20 mouse cellular contexts compared by ENCODE assay signal in genomic region chr6:85209226-85209967, GRCm38 (mm10). TPM values are rescaled to one million over a fixed set of nuclear protein-coding genes. Genes with fewer than 3 reads are reported as not detected.
A peak's percentile ranks its signal among the peaks of the same experiment; 100 is the strongest.
DNase-seq lines count a peak whose midpoint lies in the region; TF ChIP-seq lines count a peak whose summit lies in the region.
"Had no signal": no experiment of that assay in that cellular context is flagged by ENCODE, and none has a peak within 500 bp of the region (broad histone marks: within the 10 kb centered on the region; RNA-seq: fewer than 3 reads in every experiment).

No protein-coding gene starts in this region.

- no peaks in the 10 kb centered on the region for H3K79me2 ChIP-seq in liver, adult 2 months (ENCODE audit: control insufficient read depth, insufficient read depth, low read length)

- TF ChIP-seq CTCF in liver, adult 2 months (IDR thresholded peaks at IDR 0.05; ENCODE audit: low read depth, low read length) = no peak

- no peaks in the 10 kb centered on the region for H3K27me3 ChIP-seq in liver, adult 2 months (ENCODE audit: control insufficient read depth, insufficient read depth, low read length)

- TF ChIP-seq POLR2A in liver, adult 2 months (IDR thresholded peaks at IDR 0.05; ENCODE audit: extremely low read depth, insufficient read depth, low read length) = no peak

- H3K9ac ChIP-seq in liver, adult 2 months (ENCODE audit: low read depth, low read length) = no peak overlapping the region
- H3K9ac ChIP-seq: embryonic facial prominence, embryonic 15.5 days; heart, embryonic 12.5 days; hindbrain, embryonic 15.5 days; limb, embryonic 13.5 days had no signal

- no peaks in the 10 kb centered on the region for H3K4me1 ChIP-seq in liver, adult 2 months (ENCODE audit: control insufficient read depth, insufficient read depth, low read length)
- H3K4me1 ChIP-seq: hindbrain, embryonic 15.5 days had no signal

- WGBS in liver, adult 2 months = 71% methylated on average over 9 of the region's 9 CpGs

- peak; percentile 68 to 75 for DNase-seq in cerebellum, postnatal 14 days
- DNase-seq in cerebellum, adult 9-11 months = no peak
- peak; percentile 28 for DNase-seq in liver, adult 2 months (ENCODE audit: extremely low read depth, low read depth, low spot score)
- no peak for DNase-seq in liver
- peak; percentile 63 to 68 for DNase-seq in adrenal gland, postnatal 36 days
- DNase-seq in frontal cortex, postnatal 25 days (ENCODE audit: low spot score in 2 of 2) = no peak
- no peak for DNase-seq in spleen, adult 12 weeks (ENCODE audit: low spot score)
- DNase-seq: cerebellum, adult 18-20 months; layer of hippocampus, adult 9-11 months; right cerebral cortex, postnatal 14 days; thymus, postnatal 25 days had no signal

- H3K27ac ChIP-seq in liver, adult 2 months (replicated peaks; ENCODE audit: insufficient read depth, low read depth, low read length) = no peak overlapping the region
- H3K27ac ChIP-seq: embryonic facial prominence, embryonic 15.5 days; hindbrain, embryonic 15.5 days; limb, embryonic 13.5 days had no signal

- no peak overlapping the region for H3K4me3 ChIP-seq in liver, adult 2 months (ENCODE audit: insufficient read depth, low read depth, low read length)
- H3K4me3 ChIP-seq: embryonic facial prominence, embryonic 15.5 days; heart, embryonic 12.5 days; hindbrain, embryonic 15.5 days; limb, embryonic 13.5 days had no signal

- no peaks in the 10 kb centered on the region for H3K36me3 ChIP-seq in liver, adult 2 months (ENCODE audit: control insufficient read depth, insufficient read depth, low read length)
- H3K36me3 ChIP-seq: embryonic facial prominence, embryonic 15.5 days; heart, embryonic 12.5 days; hindbrain, embryonic 15.5 days; limb, embryonic 13.5 days had no signal

RNA-seq across cellular contexts. Expression of gene Emx1, which starts 22.2 kb away (rescaled TPM):
- total RNA-seq in liver, adult 2 months (2014; rRNA removed) = not detected in 2 replicates
- not detected in 2 replicates for polyA plus RNA-seq in liver, adult 2 months (2012; rRNA removed)
- not detected for total RNA-seq in adrenal gland, postnatal 36 days (2021)
- total RNA-seq: gastrocnemius, adult 18-20 months; heart, postnatal 25 days; megakaryocyte-erythroid progenitor cell, adult 5-6 weeks had no signal
- polyA plus RNA-seq: heart, embryonic 12.5 days; liver, embryonic 16.5 days; neural tube, embryonic 11.5 days had no signal

Comparison
In these comparisons a context has a peak if more than half of its experiments do, and no peak if none do; other contexts are left out.
1. DNase-seq: peak in cerebellum, postnatal 14 days (2 of 2), liver, adult 2 months (single experiment) and adrenal gland, postnatal 36 days (2 of 2); none in cerebellum, adult 9-11 months (single experiment), liver (single experiment), frontal cortex, postnatal 25 days (0 of 2) and spleen, adult 12 weeks (single experiment).